Mouse (Mus musculus) C2C12 (cell line): Measurements from ENCODE around the gene Nedd9.

Experiments used
- CEBPB ChIP-seq: IDR thresholded peaks from one replicate; pipeline ENCODE4 v1.6.1; 2011; ENCODE audit warnings: low read depth, mild to moderate bottlenecking, control low read depth, moderate library complexity
- CTCF ChIP-seq: IDR thresholded peaks from one replicate; pipeline ENCODE4 v1.5.1; 2011; ENCODE audit not compliant: control insufficient read depth, insufficient read depth, insufficient read length
- MAX ChIP-seq: IDR thresholded peaks from one replicate; pipeline ENCODE4 v1.6.1; 2011; ENCODE audit warnings: mild to moderate bottlenecking, control low read depth
- MYOG ChIP-seq: IDR thresholded peaks from one replicate; pipeline ENCODE4 v1.6.1; 2011; ENCODE audit not compliant: control insufficient read depth, insufficient read length; ENCODE audit errors: extremely low read depth
- USF1 ChIP-seq: IDR thresholded peaks from one replicate; pipeline ENCODE4 v1.6.1; 2011; ENCODE audit warnings: low read depth, mild to moderate bottlenecking, control low read depth, moderate library complexity

DNA sequence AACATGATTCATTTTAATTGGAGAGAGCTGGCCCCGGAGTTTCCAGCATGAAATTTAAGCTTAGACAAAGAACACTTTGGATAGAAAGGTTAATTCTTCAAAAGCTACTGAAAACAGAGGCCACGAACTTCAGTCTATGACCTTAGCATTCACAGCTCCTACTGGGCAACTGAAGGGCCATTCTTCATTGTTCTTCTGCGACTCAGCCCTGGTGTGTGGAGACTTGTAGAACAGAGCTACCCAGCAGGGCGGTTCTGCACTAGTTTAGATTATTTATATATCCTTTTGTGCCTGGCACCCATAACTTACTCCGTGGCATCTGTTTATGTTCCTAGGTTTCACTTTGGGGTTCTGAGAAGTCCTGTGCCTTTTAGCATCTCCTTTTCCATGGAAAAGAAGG is 193.6 kb downstream of the Nedd9 start:
- TF ChIP-seq CTCF (no peak), USF1 (no peak), MAX (no peak), CEBPB (no peak), MYOG (no peak)
